Mouse (Mus musculus) ES-Bruce4 (cell line): ENCODE results near the gene Foxl1. TPM values are rescaled to one million over a fixed set of nuclear protein-coding genes. Genes with fewer than 3 reads are reported as not detected.

Experiments used
- H3K27ac ChIP-seq: 2 replicates; pipeline ENCODE4 v1.5.1; 2012; ENCODE audit warnings: low read length, inconsistent platforms; ENCODE audit not compliant: insufficient read depth
- H3K27me3 ChIP-seq: 2 replicates; pipeline ENCODE4 v1.6.1; 2012; ENCODE audit warnings: mild to moderate bottlenecking, low read length, inconsistent platforms; ENCODE audit not compliant: control insufficient read depth, poor library complexity, insufficient read depth, severe bottlenecking
- H3K36me3 ChIP-seq: 2 replicates; pipeline ENCODE4 v1.6.1; 2012; ENCODE audit warnings: inconsistent platforms, mild to moderate bottlenecking, low read length, moderate library complexity; ENCODE audit not compliant: control insufficient read depth, poor library complexity, insufficient read depth, severe bottlenecking
- H3K4me1 ChIP-seq: one replicate; pipeline ENCODE4 v1.8.1; 2011; ENCODE audit warnings: low read length; ENCODE audit not compliant: control insufficient read depth, insufficient read depth
- H3K4me3 ChIP-seq: 2 replicates; pipeline ENCODE4 v1.5.1; 2011; ENCODE audit warnings: low read depth, mild to moderate bottlenecking, low read length
- H3K9ac ChIP-seq: 2 replicates; pipeline ENCODE4 v1.6.1; 2012; ENCODE audit warnings: low read depth, mild to moderate bottlenecking, inconsistent platforms; ENCODE audit not compliant: poor library complexity, severe bottlenecking
- H3K9me3 ChIP-seq: replicated peaks from 2 replicates; pipeline ENCODE4 v1.6.1; 2012; ENCODE audit warnings: mild to moderate bottlenecking, low read length, inconsistent platforms; ENCODE audit not compliant: control insufficient read depth, poor library complexity, insufficient read depth, severe bottlenecking
- CTCF ChIP-seq: IDR thresholded peaks from one replicate; pipeline ENCODE4 v1.8.1; 2011; ENCODE audit warnings: low read depth, low read length
- EP300 ChIP-seq: IDR thresholded peaks from 2 replicates; pipeline ENCODE4 v1.6.1; 2011; ENCODE audit warnings: low read depth, low read length; ENCODE audit not compliant: insufficient read depth
- POLR2A ChIP-seq: IDR thresholded peaks from one replicate; pipeline ENCODE4 v1.8.1; 2011; ENCODE audit warnings: low read length; ENCODE audit not compliant: insufficient read depth
- polyA plus RNA-seq: library from polyadenylated mRNA; stranded (reverse); fragments of >200 nt; gene quantifications from 2 replicates; pipeline ENCODE4 v1.2.4, GENCODE M21; 2011; ENCODE audit warnings: low read depth; ENCODE audit not compliant: missing spikeins, insufficient read depth, insufficient read length

Foxl1 gene
- polyA plus RNA-seq, 1 experiment, result not detected

- Histone ChIP-seq H3K36me3 (no peaks in the 10 kb centered on the region), H3K9ac (no peak overlapping the region), H3K9me3 (no peaks in the 10 kb centered on the region), H3K4me3 (no peak overlapping the region), H3K27ac (no peak overlapping the region), H3K4me1 (no peaks in the 10 kb centered on the region), H3K27me3 (peaks cover 60% of the 10 kb centered on the region)
- TF ChIP-seq EP300 (no peak), POLR2A (no peak), CTCF (no peak)
Measured at GRCm38 (mm10) chr8:121085561-121085960, 42.2 kb upstream of the Foxl1 start.

DNA sequence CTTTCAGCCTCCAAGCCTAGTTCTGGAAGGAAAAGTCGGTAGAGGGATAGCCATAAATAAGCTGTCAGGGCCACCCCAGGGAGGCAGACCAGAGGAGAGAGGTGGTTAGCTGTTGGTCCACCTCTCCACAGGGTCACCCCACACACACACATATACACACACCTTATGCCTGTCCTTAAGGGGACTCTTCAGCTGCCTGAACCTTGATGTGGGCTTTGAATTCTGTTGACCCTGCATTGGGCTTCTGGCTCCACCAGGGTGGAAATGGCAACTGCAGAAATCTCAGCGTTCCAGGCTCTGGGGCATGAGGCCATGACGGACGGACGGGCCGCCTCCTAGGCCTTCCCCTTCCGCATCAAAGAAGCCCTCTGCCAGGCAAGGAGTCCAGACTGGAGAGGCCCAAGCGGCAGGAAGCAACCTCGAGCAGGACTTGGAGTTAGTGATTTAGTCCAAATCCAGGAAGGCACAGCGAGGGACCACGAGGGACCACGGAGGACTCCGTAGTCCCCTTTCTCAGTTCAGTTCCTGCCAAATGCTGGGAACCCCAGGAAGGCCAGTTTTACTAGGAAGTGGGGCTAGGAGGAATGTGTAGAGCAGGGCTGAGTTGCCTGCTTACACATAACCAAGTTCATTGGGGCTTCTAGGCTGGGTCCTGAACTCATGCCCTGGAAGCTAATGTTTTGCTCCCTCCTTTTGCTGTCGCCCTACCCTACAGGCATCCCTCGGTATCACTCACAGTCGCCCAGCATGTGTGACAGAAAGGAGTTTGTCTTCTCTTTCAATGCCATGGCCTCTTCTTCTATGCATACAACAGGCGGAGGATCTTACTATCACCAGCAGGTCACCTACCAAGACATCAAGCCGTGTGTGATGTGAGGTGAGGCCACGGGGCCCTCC, 41.5 kb upstream of the Foxl1 start:
- H3K9me3 ChIP-seq, result no peaks in the 10 kb centered on the region
- no peak overlapping the region for H3K4me3 ChIP-seq
- no peaks in the 10 kb centered on the region for H3K36me3 ChIP-seq
- H3K27me3 ChIP-seq, result peaks cover 53% of the 10 kb centered on the region
- H3K27ac ChIP-seq, result no peak overlapping the region
- TF ChIP-seq POLR2A (no peak), EP300 (no peak), CTCF (no peak)
- no peaks in the 10 kb centered on the region for H3K4me1 ChIP-seq
- H3K9ac ChIP-seq, result no peak overlapping the region

DNA sequence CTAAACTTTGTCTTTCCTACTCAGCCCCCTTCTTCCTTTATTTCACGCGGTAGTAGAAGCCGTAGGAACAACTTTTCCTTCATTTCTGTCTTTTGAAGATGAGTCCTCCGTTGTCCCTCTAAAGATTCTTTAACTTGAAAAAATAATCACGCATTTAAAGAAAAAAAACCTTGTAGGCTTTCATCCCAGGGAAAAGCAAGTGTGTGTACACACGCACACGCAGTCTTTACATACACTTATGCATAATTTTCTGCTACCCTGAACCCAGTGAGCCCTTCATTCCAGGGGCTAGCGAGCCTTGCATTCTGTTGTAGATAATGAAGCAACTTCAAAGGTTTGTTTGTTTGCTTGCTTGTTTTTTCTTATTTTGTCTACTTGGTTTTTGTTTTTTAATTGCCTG, 39.5 kb upstream of the Foxl1 start:
- no peak overlapping the region for H3K4me3 ChIP-seq

GRCm38 (mm10) chr8:121088871-121089630, 38.7 kb upstream of the Foxl1 start:
- Histone ChIP-seq H3K4me3 (peak overlapping the region; percentile 42), H3K27ac (no peak overlapping the region), H3K36me3 (no peaks in the 10 kb centered on the region), H3K4me1 (no peaks in the 10 kb centered on the region), H3K9me3 (no peaks in the 10 kb centered on the region), H3K27me3 (peaks cover 26% of the 10 kb centered on the region), H3K9ac (peak overlapping the region; percentile 48)
- TF ChIP-seq POLR2A, result no peak
- no peak for TF ChIP-seq EP300
- TF ChIP-seq CTCF, result no peak

More for the DNA sequence above, 39.5 kb upstream of the Foxl1 start:
- Histone ChIP-seq H3K9me3 (no peaks in the 10 kb centered on the region), H3K36me3 (no peaks in the 10 kb centered on the region), H3K9ac (no peak overlapping the region), H3K4me1 (no peaks in the 10 kb centered on the region), H3K27ac (no peak overlapping the region), H3K27me3 (peaks cover 32% of the 10 kb centered on the region)
- no peak for TF ChIP-seq POLR2A
- TF ChIP-seq CTCF, result no peak
- no peak for TF ChIP-seq EP300

DNA sequence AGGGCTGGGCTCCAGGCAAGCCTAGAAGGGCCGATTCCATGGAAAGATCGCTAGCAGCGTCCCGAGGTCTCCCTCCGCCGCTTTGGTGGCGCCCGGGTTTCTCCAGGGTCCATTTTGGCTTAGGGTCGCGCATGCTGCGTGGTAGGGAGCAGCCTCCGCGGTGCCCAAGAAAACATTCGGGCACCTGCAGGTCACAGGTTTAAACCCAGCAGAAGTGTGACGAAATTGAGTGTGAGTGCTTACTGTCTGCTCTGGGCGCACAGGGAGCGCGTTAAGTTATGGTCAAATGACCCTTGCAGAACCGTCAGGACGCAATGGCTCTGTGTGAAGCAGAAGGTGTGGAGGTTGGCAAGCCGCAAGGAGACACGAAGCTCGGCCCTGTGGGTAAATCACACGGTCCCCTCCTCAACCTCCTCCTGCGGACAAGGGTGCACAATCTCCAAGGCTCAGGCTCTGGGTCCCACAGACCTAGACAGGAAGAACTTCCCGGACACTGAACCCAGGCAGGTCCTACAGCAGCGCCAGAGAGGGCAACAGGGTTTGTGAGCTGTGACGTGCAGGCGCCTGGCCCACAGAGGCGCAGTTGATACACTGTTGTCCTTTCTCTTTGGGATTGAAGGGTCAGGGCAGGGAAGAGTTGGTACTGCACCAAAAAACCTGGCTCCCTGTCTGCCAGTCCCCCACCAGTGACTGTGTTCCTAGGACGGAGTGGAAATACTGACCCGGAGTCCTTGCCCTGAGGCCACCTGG, 37.9 kb upstream of the Foxl1 start:
- Histone ChIP-seq H3K27ac (no peak overlapping the region), H3K27me3 (peaks cover 19% of the 10 kb centered on the region), H3K4me3 (peak overlapping the region; percentile 42), H3K9me3 (no peaks in the 10 kb centered on the region), H3K9ac (peak overlapping the region; percentile 48), H3K36me3 (no peaks in the 10 kb centered on the region), H3K4me1 (no peaks in the 10 kb centered on the region)
- no peak for TF ChIP-seq EP300
- no peak for TF ChIP-seq CTCF
- TF ChIP-seq POLR2A, result no peak
